Mouse (Mus musculus) granulocyte monocyte progenitor cell, adult 5-6 weeks (primary cell): ENCODE measurements around the gene Lrrfip2. TPM values are rescaled to one million over a fixed set of nuclear protein-coding genes. Genes with fewer than 3 reads are reported as not detected.
A peak's percentile ranks its signal among the peaks of the same experiment; 100 is the strongest.

ENCODE experiments used
- ATAC-seq: replicated peaks from 2 replicates; pipeline ENCODE4 v1.8.0; 2016; ENCODE audit warnings: mild to moderate bottlenecking, moderate TSS enrichment, inconsistent platforms; ENCODE audit not compliant: poor library complexity, severe bottlenecking
- total RNA-seq, 2 experiments: library from RNA; stranded (forward) in 1 of 2; stranded (reverse) in 1 of 2; fragments of 200-712, 200-1000 nt in 1 of 2; fragments of >200 nt in 1 of 2; fragmentation: Nextera tagmentation in 1 of 2; gene quantifications; 2 replicates each; pipeline ENCODE4 v1.2.3; 2014 to 2017

Gene Lrrfip2
- total RNA-seq, 2 experiments from 2014 or later = 34.0 to 75.1 TPM

DNA sequence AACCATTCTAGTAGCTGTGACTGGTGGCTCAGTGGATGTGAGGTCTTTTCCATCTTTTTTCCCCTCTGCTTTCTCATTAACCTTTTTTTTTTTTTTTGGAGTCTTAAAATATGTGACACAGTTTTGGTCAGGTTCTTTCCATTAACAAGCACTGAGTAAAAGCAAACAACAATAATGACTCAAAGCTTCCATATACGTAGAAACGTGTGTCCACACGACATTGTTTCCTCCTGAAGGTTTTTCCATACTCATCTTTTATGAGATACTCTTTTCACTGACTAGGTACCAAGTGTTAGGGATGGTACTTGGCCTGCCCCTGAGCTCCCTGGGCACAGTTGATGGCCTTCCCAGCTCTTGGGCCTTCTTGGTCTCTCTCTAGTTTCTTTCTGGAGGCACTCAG, 35.6 kb downstream of the Lrrfip2 start:
- no peak for ATAC-seq

DNA sequence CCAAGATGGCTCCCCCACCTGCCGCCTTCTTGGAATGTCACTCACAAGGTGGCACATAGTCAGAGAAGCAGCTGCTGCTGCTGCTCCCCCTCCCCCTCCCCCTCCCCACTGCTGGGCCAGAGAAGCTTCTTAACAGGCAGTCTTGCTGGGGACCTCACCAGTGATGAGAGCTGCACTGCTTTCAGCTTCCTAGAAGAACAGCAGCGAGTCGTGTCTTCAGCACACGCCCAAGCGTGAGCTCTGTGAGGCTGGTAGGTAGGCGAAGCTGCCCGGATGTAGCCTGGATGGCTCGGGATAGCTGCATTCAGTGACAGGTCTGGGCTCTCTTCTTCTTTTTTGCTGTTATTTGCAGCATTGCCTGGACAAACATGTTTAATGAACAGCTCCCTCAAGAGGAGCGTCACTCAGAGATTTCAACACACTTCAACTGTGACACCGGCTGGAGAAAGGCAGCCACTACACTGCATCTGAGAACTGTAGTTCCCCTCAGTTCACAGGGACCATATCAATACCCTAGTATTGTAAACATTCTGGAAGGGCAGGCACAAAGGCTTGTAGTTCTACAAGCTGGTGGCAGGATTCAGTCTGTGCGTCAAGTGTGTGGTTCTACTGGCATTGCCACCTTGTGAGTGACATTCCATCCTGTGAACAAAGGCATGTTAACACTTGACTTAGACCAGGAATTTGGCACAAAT, 38.5 kb downstream of the Lrrfip2 start:
- peak; percentile 79 for ATAC-seq

DNA sequence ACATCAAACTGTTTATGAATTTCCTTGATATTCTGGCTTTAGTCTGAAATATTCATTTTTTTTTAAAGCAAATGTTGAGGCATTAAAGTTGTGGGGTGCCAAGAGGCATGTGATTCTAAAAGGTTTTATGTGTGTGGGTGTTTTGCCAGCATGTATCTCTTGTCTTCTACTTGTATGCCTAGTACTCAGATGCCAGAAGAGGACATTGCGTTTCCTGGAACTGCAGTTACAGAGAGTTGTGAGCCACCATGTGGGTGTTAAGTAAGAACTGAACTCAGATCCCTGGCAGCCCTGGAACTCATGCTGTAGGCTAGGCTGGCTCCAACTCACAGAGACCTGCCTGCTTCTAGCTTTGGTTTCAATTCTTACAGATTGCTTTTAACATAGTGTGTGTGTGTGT, 42.2 kb downstream of the Lrrfip2 start:
- ATAC-seq = no peak

DNA sequence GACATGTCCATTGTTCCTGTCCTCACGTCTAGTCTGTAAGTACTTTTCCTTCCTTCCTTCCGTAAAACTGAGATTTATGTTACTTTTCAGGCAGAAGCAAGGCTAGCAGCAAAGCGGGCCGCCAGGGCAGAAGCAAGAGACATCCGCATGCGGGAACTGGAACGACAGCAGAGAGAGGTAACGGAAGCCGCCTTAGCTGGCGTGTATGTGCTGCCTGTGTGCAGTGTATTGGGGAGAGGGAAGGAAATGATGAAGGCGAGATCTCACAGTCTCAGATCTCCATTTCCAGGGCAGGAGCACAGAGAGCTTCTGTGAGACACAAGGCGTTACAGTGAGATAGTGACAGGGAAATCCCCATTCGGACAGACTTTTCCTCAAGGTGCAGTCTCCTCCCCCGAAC, 43.8 kb downstream of the Lrrfip2 start:
- peak; percentile 53 for ATAC-seq

DNA sequence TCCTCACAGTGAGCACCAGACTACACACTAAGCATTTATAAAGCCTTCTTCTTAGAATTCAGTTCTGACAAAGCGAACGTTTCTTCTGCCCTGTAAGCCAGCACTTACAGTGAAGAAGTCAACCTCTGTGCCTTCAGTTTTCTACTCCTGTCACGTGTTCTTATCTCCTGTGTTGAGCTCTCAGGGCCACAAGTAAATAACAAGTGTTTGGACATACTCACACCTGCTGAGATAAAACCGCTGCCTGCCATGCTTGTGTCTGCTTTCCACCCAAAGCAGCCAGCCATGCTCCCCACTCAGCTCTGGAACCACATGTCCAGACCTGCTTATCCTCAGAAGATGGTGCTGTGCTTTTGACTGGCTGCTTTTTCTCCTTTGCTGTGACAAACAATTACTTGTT, 49.2 kb downstream of the Lrrfip2 start:
- no peak for ATAC-seq

DNA sequence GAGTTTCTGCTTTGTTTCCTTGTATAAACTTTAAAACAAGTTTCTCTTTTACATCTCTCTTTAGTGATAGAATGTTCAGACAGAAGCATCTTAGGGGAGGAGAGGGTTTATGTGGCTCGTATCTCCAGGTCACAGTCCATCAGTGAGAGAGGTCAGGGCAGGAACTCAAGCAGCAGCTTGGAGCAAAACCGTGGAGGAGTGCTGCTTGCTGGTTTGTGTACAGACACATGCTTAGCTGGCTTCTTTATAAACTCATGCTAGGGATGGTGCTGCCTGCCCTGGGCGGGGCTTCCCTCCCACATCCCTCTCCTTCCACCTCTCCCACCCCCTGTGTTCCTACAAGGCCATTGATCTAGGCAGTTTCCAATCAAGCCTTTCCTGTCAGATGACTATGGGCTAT, 53.0 kb downstream of the Lrrfip2 start:
- ATAC-seq = no peak

DNA sequence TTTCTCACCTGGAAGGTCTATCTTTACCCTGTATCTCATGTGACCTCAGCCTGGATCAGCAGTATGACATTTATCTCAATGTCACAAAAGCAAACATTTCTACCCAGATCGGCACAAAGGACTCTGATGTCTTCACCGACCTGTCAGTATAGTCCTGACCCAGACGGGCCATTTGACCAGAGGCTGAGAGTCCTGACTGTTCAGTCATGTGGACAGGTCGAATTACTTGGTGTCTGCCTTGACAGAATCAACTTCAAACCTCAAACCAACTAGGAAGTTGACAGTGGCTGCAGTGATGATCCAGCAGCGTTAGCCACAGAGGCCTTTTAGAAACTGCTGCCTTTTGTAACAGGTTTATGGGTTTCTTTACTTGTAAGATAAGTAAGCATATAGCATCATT, 56.7 kb downstream of the Lrrfip2 start:
- no peak for ATAC-seq

DNA sequence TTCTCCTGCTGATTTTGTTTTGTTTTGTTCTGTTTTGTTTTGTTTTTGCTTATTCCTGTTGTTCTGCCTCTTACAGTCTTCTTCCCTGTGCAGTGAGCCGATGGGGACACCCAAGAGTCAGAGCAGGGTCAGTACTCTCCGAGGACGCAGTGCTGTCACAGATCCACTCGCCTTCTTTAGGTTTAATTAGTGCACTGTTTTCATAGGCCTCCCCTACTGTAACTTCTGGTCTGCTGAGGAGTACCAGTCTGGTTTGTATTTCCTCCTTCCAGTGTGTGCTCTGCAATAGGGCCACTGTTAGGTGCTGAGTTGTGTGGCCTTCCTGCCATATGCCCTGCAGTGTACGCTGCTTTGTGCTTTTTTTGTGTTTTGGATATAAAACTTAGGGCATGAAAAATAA, 61.6 kb downstream of the Lrrfip2 start:
- ATAC-seq = no peak

DNA sequence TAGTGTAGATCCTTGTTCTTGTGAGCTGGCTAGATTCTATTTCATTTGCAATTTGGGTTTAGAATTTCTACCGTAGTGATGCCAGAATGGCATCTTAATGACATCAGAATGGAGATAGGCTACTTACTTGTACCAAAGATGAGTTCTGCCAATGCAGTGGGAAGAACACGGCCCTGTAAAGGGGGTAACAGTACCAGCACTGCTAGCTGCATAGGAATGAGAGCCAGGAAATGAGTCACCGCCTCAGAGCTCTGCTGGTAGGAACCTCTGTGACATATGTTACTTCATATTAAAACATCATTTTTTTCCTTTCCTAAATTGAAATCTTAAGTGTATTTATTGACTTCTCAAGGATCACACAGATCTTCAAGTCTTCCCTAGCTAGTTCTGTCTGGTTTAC, 64.8 kb downstream of the Lrrfip2 start:
- ATAC-seq = peak; percentile 37; the same call in 1 of the 2 replicates

DNA sequence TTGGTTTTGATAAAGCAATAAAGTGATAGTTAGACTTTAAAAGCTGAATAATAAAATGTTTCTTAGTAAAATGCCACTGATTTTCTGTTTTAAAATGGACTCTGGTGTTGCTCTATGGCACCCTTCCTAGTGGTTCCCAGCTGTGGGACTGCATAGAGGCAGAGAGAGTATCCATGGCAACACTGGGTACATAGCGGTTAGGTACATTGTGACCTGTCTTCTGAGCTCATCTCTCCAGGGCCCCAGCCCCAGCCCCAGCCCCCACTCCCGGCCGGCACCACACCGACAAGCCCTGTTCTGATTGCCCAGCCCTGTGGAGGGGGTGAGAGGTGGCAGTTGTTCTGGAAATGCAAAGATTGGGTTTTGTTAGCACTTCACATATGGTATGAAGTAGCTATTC, 67.5 kb downstream of the Lrrfip2 start:
- ATAC-seq = no peak

DNA sequence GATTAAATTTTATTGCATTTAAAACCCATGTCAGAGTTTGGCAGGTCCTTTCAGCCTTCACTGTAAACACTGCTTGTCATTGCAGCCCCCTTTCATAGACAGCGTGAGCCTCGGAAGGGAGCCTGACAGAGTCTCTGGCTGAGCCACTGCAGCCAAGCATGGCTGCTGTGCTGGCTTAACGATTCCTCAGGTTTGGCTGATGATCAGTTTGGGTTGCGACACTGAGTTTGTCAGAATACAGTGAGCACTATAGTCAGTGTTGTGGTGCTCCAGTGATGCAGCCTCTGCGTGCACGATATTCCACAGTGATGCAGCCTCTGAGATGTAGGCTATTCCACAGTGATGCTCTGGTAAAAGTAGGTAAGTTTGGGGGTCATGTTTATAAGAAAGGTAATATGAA, 69.5 kb downstream of the Lrrfip2 start:
- no peak for ATAC-seq

DNA sequence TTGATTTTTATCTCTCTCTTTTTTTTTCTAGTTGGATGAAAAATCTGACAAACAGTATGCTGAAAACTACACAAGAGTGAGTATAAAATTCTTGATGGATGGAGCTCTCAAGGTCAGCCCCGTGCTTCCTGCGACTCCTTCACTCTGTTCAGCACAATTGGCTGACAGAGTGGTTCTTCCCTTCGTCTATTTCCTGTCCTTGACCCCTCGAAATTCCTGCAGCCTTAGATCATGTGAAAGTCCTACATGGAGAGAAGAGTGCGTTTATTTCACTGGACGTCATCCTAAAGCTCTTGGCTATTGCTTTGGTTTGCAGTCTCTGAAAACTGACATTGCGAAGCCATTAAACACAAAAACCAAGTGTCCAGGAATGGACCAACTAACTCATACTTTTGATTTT, 71.3 kb downstream of the Lrrfip2 start:
- no peak for ATAC-seq

DNA sequence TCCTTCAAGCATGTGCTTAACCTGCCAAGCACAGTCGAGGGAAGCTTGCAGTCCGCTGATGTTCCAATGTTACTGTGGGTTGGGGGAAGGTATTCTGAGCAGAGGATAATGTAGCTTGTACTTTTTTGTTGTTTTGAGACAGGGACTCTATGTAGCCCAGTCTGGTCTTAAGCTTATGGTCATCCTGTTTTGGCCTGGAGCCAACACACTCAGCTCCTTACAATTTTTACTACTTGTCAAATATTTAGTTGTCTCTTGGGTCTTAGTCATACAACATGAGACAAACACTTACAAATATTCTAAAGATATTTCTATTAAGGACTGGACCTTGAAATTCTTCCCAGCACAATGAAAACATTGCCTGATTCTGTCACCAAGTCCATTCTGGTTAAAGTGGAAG, 75.8 kb downstream of the Lrrfip2 start:
- no peak for ATAC-seq

DNA sequence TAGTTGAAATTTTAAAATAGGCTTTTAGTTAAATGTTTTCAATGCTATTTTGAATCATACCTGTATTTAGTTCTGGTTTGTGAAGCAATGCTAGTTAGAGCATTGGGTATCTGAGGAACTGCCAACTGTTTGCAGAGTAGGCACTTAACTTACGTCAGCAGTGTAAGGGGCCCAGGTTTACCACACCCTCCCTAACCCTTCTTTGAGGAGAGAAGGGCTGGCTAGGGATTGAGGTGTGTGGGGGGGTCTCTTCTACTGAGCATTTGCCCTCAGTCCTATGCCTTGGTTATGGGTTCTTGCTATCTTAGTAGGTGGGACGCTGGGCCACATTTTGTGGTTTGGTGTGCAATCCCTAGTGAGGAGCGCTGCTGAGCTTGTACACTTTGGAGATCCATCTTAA, 79.7 kb downstream of the Lrrfip2 start:
- ATAC-seq = no peak

DNA sequence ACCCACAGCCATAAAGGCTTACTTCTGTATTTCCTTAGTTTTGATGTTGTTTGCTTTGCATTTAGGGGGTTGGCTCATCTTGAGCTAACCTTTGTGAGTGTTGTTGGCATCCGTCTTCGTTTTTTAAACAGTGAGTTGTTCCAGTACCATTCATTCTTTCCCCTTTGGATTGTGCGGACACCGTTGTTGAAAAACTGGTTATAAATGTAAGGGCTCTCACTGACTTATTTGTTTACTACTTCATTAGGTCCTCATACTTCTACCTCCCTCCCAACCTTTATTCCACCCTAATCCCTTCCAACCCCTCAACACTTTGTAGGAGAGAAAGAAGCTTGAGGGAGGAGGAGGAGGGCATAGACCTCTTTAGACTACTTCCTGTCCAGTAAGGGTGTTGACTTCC, 80.3 kb downstream of the Lrrfip2 start:
- no peak for ATAC-seq

DNA sequence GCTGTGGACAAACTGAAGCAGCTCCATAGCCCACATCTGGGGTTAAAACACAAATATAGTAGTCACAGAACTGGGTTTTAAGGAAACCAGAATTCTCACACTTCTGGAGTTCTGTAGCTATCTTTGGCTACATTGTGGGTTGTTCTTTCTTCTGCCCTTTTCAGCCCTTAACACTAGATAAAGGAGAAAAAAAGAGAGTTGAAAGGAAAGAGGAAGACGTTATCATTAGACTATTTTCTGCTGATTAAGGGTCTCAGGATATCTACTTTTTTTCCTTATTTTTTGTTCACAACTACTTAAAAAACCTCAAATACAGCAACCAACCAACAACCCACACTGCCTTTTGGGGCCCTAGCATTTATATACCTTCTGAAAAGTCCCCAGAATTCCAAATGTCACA, 80.9 kb downstream of the Lrrfip2 start:
- ATAC-seq = no peak

DNA sequence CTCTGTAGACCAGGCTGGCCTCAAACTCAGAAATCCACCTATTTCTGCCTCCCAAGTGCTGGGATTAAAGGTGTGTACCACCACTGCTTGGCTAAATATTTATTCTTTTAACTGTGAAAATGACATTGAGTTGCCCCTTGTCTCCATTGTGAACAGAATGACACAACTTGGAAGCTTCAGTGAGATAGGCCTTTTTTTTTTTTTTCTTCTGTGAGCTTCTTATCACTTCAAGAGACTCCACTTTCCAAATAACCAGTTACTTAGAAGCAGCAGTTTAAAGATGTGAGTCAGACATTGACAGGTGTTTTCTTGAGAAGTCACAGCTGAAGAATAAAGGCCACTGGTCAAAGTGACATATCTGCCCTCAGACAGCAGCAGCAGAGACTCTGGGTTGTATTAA, 82.8 kb downstream of the Lrrfip2 start:
- no peak for ATAC-seq

DNA sequence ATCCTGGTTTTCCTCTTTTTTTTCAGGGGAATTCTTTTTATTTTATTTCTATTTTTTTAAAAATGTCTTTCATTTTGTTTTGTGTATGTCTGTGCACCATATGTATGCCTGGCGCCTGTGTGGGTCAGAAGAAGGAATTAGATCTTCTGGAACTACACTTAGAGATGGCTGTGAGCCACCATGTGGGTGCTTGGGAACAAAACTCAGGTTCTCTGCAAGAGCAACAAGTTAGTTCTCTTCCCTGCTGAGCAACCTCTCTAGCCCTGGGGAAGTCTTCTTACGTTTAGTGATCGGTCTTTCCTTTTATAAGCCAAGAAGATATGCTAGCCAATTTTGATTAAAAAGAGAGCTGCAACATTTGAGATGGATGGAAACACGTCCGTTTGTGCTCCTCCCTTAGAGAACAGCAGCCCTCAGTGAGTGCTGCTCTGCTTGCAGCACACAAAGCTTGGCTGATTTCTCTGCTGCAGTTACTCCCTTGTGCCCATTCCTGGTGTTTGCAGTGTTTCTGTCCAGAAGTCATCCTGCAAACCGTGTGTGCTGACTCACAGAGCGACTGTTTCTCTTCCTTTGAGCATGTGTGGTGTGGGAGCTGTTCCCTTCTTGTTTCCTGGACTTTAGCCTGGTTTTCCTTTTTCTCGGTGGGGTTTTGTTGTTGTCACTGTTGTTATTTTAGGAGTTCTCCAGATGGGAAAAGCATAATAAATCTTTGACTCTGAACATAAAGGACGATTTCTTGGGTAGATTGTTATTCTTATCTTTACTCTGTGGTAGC, 87.4 kb downstream of the Lrrfip2 start:
- ATAC-seq = no peak

DNA sequence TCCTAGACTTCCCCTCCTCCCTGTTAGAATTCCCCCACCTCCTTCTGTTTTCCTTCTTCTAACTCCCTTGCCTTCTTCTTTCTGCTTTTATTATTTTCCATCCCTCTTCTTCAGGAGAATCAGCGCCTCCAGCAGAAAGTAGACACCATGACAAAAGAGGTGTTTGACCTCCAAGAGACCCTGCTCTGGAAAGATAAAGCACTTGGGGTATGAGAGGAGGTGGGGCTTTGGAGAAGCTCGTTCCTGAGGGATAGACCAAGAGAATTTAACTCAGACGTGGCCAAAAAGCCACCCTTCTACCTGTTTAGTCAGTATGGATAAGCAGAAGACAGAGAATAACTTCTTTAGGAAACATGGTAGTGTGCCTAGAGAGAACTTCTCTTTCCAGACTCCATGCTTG, 90.3 kb downstream of the Lrrfip2 start:
- no peak for ATAC-seq

DNA sequence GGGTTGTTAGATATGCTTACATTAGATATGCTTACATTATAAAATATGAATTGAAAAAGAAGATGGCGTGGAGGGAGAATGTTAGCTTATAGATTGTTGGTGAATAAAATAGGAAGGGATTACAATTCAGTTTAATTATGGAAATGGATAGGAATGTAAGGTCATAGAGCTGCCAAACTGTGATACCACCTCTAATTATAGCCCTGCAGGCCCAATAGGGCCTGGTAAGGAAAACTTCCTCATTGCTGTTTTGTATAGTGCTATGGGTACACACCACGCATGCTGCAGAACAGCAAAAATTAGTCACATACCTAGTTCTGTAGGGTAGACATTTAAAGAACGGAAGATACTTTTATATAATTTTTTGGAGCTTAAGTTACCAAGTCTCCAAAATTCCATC, 90.8 kb downstream of the Lrrfip2 start:
- ATAC-seq = no peak

DNA sequence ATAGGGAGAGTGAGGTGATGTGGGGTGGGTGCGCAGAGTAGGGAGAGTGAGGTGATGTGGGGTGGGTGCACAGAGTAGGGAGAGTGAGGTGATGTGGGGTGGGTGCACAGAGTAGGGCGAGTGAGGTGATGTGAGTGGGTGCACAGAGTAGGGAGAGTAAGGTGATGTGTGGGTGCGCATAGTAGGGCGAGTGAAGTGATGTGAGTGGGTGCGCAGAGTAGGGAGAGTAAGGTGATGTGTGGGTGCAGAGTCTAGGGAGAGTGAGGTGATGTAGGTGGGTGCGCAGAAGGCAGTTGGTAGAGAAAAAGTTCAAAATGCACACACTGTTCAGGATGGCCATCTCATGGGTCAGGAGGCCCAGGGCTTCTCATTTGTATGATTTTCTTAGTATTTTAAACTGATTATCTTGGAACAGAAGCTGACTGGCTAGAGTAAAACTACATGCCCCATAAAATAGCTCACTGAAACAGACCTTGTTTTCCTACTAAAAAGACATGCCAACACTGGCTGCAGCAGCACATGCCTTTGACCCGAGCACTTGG, 91.8 kb downstream of the Lrrfip2 start:
- no peak for ATAC-seq

DNA sequence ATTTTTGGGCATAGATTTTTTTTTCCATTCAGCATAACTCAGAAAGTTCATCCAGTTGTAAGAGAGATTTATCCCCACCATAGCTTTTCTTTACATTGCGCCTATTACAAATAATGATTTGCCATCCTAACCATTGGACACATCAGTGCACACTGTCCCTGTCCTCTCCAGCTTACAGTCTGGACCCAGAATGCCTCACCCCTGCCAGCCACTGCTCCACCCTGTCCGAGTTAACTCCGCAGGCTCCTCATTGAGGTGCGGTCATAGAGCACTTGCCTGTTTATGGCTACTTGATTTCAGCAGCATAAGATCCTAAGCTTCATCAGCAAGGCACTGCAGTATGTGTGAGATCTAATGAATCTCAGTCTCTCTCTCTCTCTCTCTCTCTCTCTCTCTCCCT, 93.0 kb downstream of the Lrrfip2 start:
- no peak for ATAC-seq
